Mouse (Mus musculus): ENCODE measurements around the gene Pank1. TPM values are rescaled to one million over a fixed set of nuclear protein-coding genes. Genes with fewer than 3 reads are reported as not detected.

The Pank1 gene
- polyA plus RNA-seq, 1 experiment from 2014 or later, result 7.7 TPM

DNA sequence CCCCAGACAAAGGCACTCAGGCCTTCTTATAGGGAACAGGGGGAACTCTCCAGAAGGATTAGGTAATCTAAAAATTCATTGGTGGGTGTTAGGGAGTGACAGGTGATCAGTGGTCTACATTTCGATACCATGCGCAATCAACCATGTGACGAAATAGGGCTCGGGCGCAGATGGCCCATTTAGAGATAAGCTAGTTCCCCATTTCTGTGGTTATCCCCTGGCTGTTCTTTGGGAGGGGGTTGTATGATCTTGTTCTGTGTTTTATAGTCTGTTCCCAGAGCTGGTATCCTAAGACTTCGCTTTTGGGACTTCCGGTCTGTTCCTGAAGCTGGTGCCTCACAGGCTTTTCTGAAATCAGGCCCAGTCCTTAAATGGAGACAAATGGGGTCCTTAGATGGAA lies 26.2 kb upstream of the Pank1 start:
- Histone ChIP-seq H3K4me1 (ENCODE audit: control insufficient read depth, insufficient read depth, low read length) (no peaks in the 10 kb centered on the region), H3K27me3 (replicated peaks; ENCODE audit: control insufficient read depth, insufficient read depth, low read length) (no peaks in the 10 kb centered on the region), H3K9ac (ENCODE audit: low read depth, low read length) (no peak overlapping the region), H3K36me3 (ENCODE audit: control insufficient read depth, insufficient read depth, low read length) (no peaks in the 10 kb centered on the region), H3K27ac (replicated peaks; ENCODE audit: low read depth, low read length) (no peak overlapping the region), H3K4me2 (ENCODE audit: low read depth, low read length) (no peak overlapping the region), H3K4me3 (ENCODE audit: low read depth, low read length) (no peak overlapping the region), H3K9me3 (ENCODE audit: control insufficient read depth, low read length) (no peaks in the 10 kb centered on the region)
- no peak for DNase-seq (ENCODE audit: low spot score)
- ATAC-seq (ENCODE audit: low read depth), result no peak
- 97% methylated on average over 7 of the region's 7 CpGs for WGBS

DNA sequence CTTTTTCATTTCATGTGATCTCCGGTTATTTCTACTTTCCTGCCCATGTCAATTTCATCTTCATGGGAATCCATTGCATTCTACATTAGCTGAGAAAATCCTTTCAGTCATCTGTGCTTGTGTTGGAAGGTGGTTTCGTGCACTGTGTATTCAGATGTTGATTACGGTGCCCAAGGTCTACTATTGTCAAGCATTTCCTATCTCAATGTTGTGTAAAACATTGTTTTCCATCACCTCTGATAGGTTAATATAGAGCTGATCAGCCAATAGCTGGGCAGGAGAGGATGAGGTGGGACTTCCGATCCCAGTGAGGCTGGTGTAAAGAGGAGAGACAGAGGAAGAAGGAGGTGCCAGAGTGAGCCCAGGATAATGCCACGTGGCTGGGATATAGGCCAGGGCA lies 24.8 kb upstream of the Pank1 start:
- 81% methylated on average over 5 of the region's 5 CpGs for WGBS
- Histone ChIP-seq H3K27me3 (replicated peaks; ENCODE audit: control insufficient read depth, insufficient read depth, low read length) (no peaks in the 10 kb centered on the region), H3K27ac (replicated peaks; ENCODE audit: low read depth, low read length) (no peak overlapping the region), H3K4me3 (ENCODE audit: low read depth, low read length) (no peak overlapping the region), H3K36me3 (ENCODE audit: control insufficient read depth, insufficient read depth, low read length) (no peaks in the 10 kb centered on the region), H3K4me1 (ENCODE audit: control insufficient read depth, insufficient read depth, low read length) (no peaks in the 10 kb centered on the region), H3K9ac (ENCODE audit: low read depth, low read length) (no peak overlapping the region), H3K4me2 (ENCODE audit: low read depth, low read length) (no peak overlapping the region), H3K9me3 (ENCODE audit: control insufficient read depth, low read length) (no peaks in the 10 kb centered on the region)
- ATAC-seq (ENCODE audit: low read depth) (no peak), DNase-seq (ENCODE audit: low spot score) (no peak)

DNA sequence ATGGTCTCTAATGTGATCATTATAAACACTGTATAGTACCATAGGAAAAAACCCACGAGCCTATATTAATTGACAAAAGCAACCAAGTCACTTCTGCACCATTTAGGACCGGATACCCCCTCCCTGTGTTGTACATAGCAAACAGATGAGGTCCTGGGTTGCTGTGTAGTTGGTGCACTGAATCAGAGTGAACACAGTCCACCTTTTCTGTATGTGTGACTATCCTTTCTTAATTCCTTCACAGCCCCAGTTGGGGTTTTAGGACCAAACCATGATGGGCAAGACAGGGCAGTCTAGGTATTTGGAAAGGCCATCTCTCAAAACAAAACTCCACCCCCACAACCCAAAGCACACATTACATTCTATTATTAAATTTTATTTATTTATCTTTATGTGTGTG lies 22.5 kb upstream of the Pank1 start:
- H3K4me2 ChIP-seq (ENCODE audit: low read depth, low read length), result no peak overlapping the region
- H3K27me3 ChIP-seq (replicated peaks; ENCODE audit: control insufficient read depth, insufficient read depth, low read length), result no peaks in the 10 kb centered on the region
- no peak for ATAC-seq (ENCODE audit: low read depth)
- DNase-seq (ENCODE audit: low spot score), result no peak
- no peaks in the 10 kb centered on the region for H3K4me1 ChIP-seq (ENCODE audit: control insufficient read depth, insufficient read depth, low read length)
- H3K27ac ChIP-seq (replicated peaks; ENCODE audit: low read depth, low read length), result no peak overlapping the region
- 90% methylated on average over 2 of the region's 2 CpGs for WGBS
- no peak overlapping the region for H3K9ac ChIP-seq (ENCODE audit: low read depth, low read length)
- H3K36me3 ChIP-seq (ENCODE audit: control insufficient read depth, insufficient read depth, low read length), result no peaks in the 10 kb centered on the region
- no peak overlapping the region for H3K4me3 ChIP-seq (ENCODE audit: low read depth, low read length)
- H3K9me3 ChIP-seq (ENCODE audit: control insufficient read depth, low read length), result no peaks in the 10 kb centered on the region

GRCm38 (mm10) chr19:34901266-34901665 lies 22.0 kb upstream of the Pank1 start:
- Histone ChIP-seq H3K9ac (ENCODE audit: low read depth, low read length) (no peak overlapping the region), H3K27me3 (replicated peaks; ENCODE audit: control insufficient read depth, insufficient read depth, low read length) (no peaks in the 10 kb centered on the region), H3K36me3 (ENCODE audit: control insufficient read depth, insufficient read depth, low read length) (no peaks in the 10 kb centered on the region), H3K4me1 (ENCODE audit: control insufficient read depth, insufficient read depth, low read length) (no peaks in the 10 kb centered on the region), H3K9me3 (ENCODE audit: control insufficient read depth, low read length) (no peaks in the 10 kb centered on the region), H3K27ac (replicated peaks; ENCODE audit: low read depth, low read length) (no peak overlapping the region), H3K4me3 (ENCODE audit: low read depth, low read length) (no peak overlapping the region), H3K4me2 (ENCODE audit: low read depth, low read length) (no peak overlapping the region)
- 91% methylated on average over 7 of the region's 7 CpGs for whole genome bisulfite sequencing
- ATAC-seq (ENCODE audit: low read depth) (no peak), DNase-seq (ENCODE audit: low spot score) (no peak)

DNA sequence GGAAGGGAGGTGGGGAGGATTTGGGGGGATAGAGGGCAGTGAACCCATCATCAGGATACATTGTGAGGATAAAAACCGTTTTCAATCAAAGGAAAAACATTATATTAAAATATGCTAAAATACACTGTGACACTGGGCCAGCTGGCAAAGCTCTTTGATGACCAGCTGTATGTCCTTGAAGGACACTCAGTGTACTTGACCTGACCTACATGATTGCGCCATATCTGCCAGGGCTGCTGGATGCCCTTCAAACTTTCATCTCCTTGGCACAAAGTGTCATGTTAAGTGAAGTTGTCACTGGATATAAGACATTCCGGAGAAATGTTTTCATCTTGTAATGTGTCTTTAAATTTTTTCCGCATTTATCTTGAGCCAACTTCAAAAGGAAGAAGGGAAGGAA lies 19.7 kb upstream of the Pank1 start:
- no peaks in the 10 kb centered on the region for H3K27me3 ChIP-seq (replicated peaks; ENCODE audit: control insufficient read depth, insufficient read depth, low read length)
- H3K27ac ChIP-seq (replicated peaks; ENCODE audit: low read depth, low read length), result no peak overlapping the region
- H3K9ac ChIP-seq (ENCODE audit: low read depth, low read length), result no peak overlapping the region
- H3K9me3 ChIP-seq (ENCODE audit: control insufficient read depth, low read length), result 0 out of 2 replicates have a peak, but pooled peaks cover 4% of the 10 kb centered on the region
- DNase-seq (ENCODE audit: low spot score) (no peak), ATAC-seq (ENCODE audit: low read depth) (no peak)
- no peak overlapping the region for H3K4me3 ChIP-seq (ENCODE audit: low read depth, low read length)
- no peak overlapping the region for H3K4me2 ChIP-seq (ENCODE audit: low read depth, low read length)
- H3K4me1 ChIP-seq (ENCODE audit: control insufficient read depth, insufficient read depth, low read length), result no peaks in the 10 kb centered on the region
- no peaks in the 10 kb centered on the region for H3K36me3 ChIP-seq (ENCODE audit: control insufficient read depth, insufficient read depth, low read length)
- WGBS, result 83% methylated on average over 4 of the region's 4 CpGs

GRCm38 (mm10) chr19:34897082-34897965 lies 18.1 kb upstream of the Pank1 start:
- WGBS, result 91% methylated on average over 15 of the region's 15 CpGs
- Histone ChIP-seq H3K9me3 (ENCODE audit: control insufficient read depth, low read length) (0 out of 2 replicates have a peak, but pooled peaks cover 4% of the 10 kb centered on the region), H3K36me3 (ENCODE audit: control insufficient read depth, insufficient read depth, low read length) (no peaks in the 10 kb centered on the region), H3K9ac (ENCODE audit: low read depth, low read length) (no peak overlapping the region), H3K27ac (replicated peaks; ENCODE audit: low read depth, low read length) (no peak overlapping the region), H3K4me3 (ENCODE audit: low read depth, low read length) (no peak overlapping the region), H3K4me2 (ENCODE audit: low read depth, low read length) (no peak overlapping the region), H3K4me1 (ENCODE audit: control insufficient read depth, insufficient read depth, low read length) (no peaks in the 10 kb centered on the region), H3K27me3 (replicated peaks; ENCODE audit: control insufficient read depth, insufficient read depth, low read length) (no peaks in the 10 kb centered on the region)
- no peak for ATAC-seq (ENCODE audit: low read depth)
- no peak for DNase-seq (ENCODE audit: low spot score)

DNA sequence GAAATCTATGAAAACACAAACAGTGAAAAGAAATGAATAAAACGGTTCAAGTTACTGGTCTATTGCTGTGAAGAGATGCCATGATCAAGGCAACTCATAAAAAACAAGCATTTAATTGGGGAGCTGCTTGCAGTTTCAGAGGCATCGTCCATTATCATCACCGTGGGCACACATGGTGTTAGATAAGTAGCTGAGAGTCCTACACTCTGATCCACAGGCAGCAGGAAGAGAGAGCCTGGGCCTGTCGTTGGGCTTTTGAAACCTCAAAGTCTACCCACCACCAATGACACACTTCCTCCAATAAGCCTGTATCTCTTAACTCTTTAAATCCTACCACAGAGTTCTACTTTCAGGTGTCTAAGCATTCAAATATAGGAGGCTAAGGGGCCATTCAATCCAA lies 15.8 kb upstream of the Pank1 start:
- ATAC-seq (ENCODE audit: low read depth), result no peak
- no peaks in the 10 kb centered on the region for H3K4me1 ChIP-seq (ENCODE audit: control insufficient read depth, insufficient read depth, low read length)
- 0 out of 2 replicates have a peak, but pooled peaks cover 4% of the 10 kb centered on the region for H3K9me3 ChIP-seq (ENCODE audit: control insufficient read depth, low read length)
- H3K4me2 ChIP-seq (ENCODE audit: low read depth, low read length), result no peak overlapping the region
- H3K27ac ChIP-seq (replicated peaks; ENCODE audit: low read depth, low read length), result no peak overlapping the region
- no peak overlapping the region for H3K9ac ChIP-seq (ENCODE audit: low read depth, low read length)
- 76% methylated on average over 4 of the region's 4 CpGs for WGBS
- no peaks in the 10 kb centered on the region for H3K36me3 ChIP-seq (ENCODE audit: control insufficient read depth, insufficient read depth, low read length)
- no peak overlapping the region for H3K4me3 ChIP-seq (ENCODE audit: low read depth, low read length)
- no peak for DNase-seq (ENCODE audit: low spot score)
- no peaks in the 10 kb centered on the region for H3K27me3 ChIP-seq (replicated peaks; ENCODE audit: control insufficient read depth, insufficient read depth, low read length)

- no peak for ATAC-seq (ENCODE audit: low read depth)
These were observed 12.3 kb upstream of the Pank1 start for GRCm38 (mm10) chr19:34891590-34891989.

DNA sequence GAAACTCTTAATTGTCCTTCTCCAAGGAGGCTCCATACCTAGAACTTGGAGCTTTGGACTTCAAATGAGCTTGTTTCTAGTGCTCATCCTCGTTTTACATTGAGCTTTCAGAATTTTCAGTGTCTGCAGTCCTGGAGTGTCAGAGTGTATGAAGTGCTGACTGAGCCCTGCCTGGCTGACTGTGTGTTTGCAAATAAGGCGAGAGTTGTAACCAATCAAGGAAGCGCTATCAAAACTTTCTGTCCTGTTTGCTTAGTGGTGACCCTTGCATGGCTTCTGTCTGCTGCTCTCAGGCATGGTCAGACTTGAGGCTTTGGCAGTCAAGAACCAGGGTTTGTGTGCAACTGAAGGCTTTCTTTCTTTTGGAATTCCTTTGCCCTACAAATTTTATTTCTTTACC lies 11.7 kb upstream of the Pank1 start:
- Histone ChIP-seq H3K9ac (ENCODE audit: low read depth, low read length) (no peak overlapping the region), H3K36me3 (ENCODE audit: control insufficient read depth, insufficient read depth, low read length) (no peaks in the 10 kb centered on the region), H3K9me3 (ENCODE audit: control insufficient read depth, low read length) (0 out of 2 replicates have a peak, but pooled peaks cover 4% of the 10 kb centered on the region), H3K27ac (replicated peaks; ENCODE audit: low read depth, low read length) (no peak overlapping the region), H3K27me3 (replicated peaks; ENCODE audit: control insufficient read depth, insufficient read depth, low read length) (no peaks in the 10 kb centered on the region), H3K4me1 (ENCODE audit: control insufficient read depth, insufficient read depth, low read length) (no peaks in the 10 kb centered on the region), H3K4me2 (ENCODE audit: low read depth, low read length) (no peak overlapping the region), H3K4me3 (ENCODE audit: low read depth, low read length) (no peak overlapping the region)
- no peak for ATAC-seq (ENCODE audit: low read depth)
- no peak for DNase-seq (ENCODE audit: low spot score)
- WGBS, result 54% methylated on average over 3 of the region's 3 CpGs

More at GRCm38 (mm10) chr19:34891590-34891989, 12.3 kb upstream of the Pank1 start:
- Histone ChIP-seq H3K36me3 (ENCODE audit: control insufficient read depth, insufficient read depth, low read length) (no peaks in the 10 kb centered on the region), H3K4me2 (ENCODE audit: low read depth, low read length) (no peak overlapping the region), H3K4me1 (ENCODE audit: control insufficient read depth, insufficient read depth, low read length) (no peaks in the 10 kb centered on the region), H3K9ac (ENCODE audit: low read depth, low read length) (no peak overlapping the region), H3K27me3 (replicated peaks; ENCODE audit: control insufficient read depth, insufficient read depth, low read length) (no peaks in the 10 kb centered on the region), H3K4me3 (ENCODE audit: low read depth, low read length) (no peak overlapping the region), H3K9me3 (ENCODE audit: control insufficient read depth, low read length) (0 out of 2 replicates have a peak, but pooled peaks cover 4% of the 10 kb centered on the region), H3K27ac (replicated peaks; ENCODE audit: low read depth, low read length) (no peak overlapping the region)
- DNase-seq (ENCODE audit: low spot score), result no peak
- 74% methylated on average over 1 of the region's 1 CpGs for WGBS
